Mouse (Mus musculus): ENCODE measurements around the gene Rsph3b.
"Not testable (repeated sequence)": the region's sequence is repeated elsewhere in the genome, so short reads cannot be mapped to it uniquely, and the experiment has no call there.

DNA sequence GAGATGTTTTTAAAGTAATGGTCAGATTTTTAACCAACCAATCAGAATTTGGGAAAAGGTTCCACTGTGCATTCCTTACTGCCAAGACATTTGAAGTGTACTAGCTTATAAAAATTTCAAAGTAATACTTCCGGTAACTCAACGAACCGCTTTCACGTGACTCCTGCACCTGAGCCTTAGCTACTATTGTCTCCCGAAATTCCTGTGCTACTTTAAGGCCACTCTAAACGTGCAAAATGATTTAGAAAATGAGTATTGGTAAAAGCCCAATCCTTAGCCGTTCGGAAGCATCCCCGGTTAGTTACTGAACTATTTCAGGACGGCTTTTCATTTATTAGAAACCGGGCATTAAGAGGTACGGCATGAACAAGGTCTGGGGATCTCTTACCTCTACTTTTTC lies 11.9 kb upstream of the Rsph3b start:
- not testable (repeated sequence) for TF ChIP-seq POLR2A (IDR thresholded peaks at IDR 0.05; ENCODE audit: borderline replicate concordance, extremely low read depth, insufficient read depth, insufficient read length, poor library complexity, severe bottlenecking); CTCF (IDR thresholded peaks at IDR 0.05; ENCODE audit: borderline replicate concordance, extremely low read depth, insufficient read depth, insufficient read length)
